Mouse (Mus musculus) adrenal gland, postnatal 36 days (tissue): Measurements from ENCODE around the gene Cnksr1. TPM values are rescaled to one million over a fixed set of nuclear protein-coding genes. Genes with fewer than 3 reads are reported as not detected.

Experiments
- DNase-seq, 2 experiments: peaks; one replicate each; pipeline ENCODE4 v3.0.0; 2021; ENCODE audit warnings: mixed read lengths in 1 of 2
- total RNA-seq, 2 experiments: library from RNA; stranded (reverse); gene quantifications; 2 replicates each; pipeline ENCODE4 v1.2.3; 2021

The Cnksr1 gene
- total RNA-seq, 2 experiments from 2014 or later, result 0.23 to 0.40 TPM

DNA sequence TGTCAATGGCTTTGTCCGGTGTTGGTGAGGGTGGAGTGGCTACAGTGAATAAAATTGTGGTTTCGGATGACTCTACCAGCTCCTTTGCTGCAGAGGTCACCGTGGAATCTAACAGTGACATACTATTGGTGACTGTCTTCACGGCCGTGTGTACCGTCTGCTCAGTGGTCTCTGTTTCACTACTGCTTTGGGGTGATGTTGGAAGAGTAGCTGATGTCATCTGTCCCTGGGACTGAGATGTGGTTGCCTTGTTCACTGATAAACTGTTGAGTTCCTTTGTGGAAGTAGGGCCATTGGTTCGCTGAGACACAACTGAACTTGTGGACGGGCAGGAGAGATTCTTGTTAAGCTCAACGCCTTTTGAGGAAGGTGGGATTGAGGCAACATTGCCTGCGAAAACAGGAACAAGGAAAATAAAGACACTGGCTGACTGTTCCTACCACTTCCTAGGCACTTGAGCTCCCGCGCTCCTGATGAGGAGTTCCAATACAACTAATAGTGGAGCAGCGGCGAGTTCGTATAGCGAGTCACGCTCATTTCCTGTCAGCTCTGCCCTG lies 34.8 kb downstream of the Cnksr1 start:
- DNase-seq, result no peak

DNA sequence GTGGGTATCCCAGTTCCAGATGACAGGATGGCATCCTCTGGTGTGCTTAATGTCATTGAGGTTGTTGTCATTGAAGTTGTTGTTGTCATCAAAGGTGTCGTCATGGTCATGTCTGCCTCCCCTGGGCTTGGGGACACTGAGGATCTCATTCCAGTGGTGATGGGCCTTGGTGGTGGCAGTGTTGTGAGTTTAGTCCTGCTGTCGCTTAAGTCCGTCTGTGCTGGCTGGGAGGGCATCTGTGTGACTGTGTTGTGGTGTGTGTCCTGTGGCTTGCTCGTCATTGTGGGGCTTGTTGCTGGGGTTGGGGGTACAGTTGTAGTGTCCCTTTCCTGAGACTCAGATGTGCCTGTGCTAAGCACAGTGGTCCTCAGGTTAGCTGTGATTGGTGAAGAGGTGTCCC lies 35.3 kb downstream of the Cnksr1 start, which contains the start of gene Gm7534:
Gm7534 (minus strand) TSS at position 101 of the 400 bp plus-strand sequence.
- no peak for DNase-seq

GRCm38 (mm10) chr4:134199371-134199770 lies 38.8 kb downstream of the Cnksr1 start:
- no peak for DNase-seq

GRCm38 (mm10) chr4:134186268-134186667 lies 51.9 kb downstream of the Cnksr1 start:
- DNase-seq, result no peak

GRCm38 (mm10) chr4:134185569-134185968 lies 52.6 kb downstream of the Cnksr1 start:
- DNase-seq, result no peak

DNA sequence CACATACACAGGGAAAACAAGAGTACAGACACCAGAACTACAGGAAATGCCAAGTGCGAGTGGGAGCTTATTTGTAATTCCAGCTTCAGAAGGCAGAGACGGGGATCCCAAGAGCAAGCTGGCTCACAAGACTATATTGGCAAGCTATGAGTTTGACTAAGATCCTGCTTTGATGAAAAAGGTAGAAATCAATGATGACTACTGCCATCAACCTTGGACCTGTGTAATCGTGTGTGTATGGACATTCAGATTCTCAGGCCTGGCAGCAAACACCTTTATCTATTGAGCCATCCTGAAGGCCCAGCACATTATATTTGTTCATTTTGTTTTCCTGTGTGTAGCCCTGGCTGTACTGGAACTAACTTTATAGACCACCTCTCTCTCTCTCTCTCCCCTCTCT lies 54.5 kb downstream of the Cnksr1 start:
- DNase-seq, result no peak

GRCm38 (mm10) chr4:134181825-134182224 lies 56.4 kb downstream of the Cnksr1 start:
- DNase-seq, result no peak

GRCm38 (mm10) chr4:134181112-134181511 lies 57.1 kb downstream of the Cnksr1 start:
- DNase-seq, result no peak

Other genes with a start within 250 kb of the Cnksr1 start
- 10 to 100 TPM; 42.8 to 53.9 TPM for gene Dhdds, start 237.5 kb downstream of the Cnksr1 start, total RNA-seq
- gene Lin28a, start 219.6 kb downstream of the Cnksr1 start, total RNA-seq, result not detected
- not detected for gene Zfp683, start 184.6 kb downstream of the Cnksr1 start, total RNA-seq
- not detected for gene Crybg2, start 177.6 kb downstream of the Cnksr1 start, total RNA-seq
- gene Cd52, start 143.3 kb downstream of the Cnksr1 start, total RNA-seq, result 10 to 100 TPM; 10.9 to 12.0 TPM
- gene Ubxn11, start 135.8 kb downstream of the Cnksr1 start, total RNA-seq, result 1 to 10 TPM; 5.2 to 8.5 TPM
- 10 to 100 TPM; 66.8 to 86.5 TPM for gene Sh3bgrl3, start 109.6 kb downstream of the Cnksr1 start, total RNA-seq
- 10 to 100 TPM; 15.6 to 20.4 TPM for gene Cep85, start 51.3 kb downstream of the Cnksr1 start, total RNA-seq
- not detected for gene Gm7534, start 35.4 kb downstream of the Cnksr1 start, total RNA-seq
- not detected for gene Catsper4, start 11.0 kb downstream of the Cnksr1 start, total RNA-seq
- gene E130218I03Rik, start 5.3 kb upstream of the Cnksr1 start, total RNA-seq, result not detected
- gene Zfp593, start 7.2 kb upstream of the Cnksr1 start, total RNA-seq, result 10 to 100 TPM in 1 of 2 experiments, 1 to 10 TPM in 1; 9.6 to 12.9 TPM
- not detected for gene Gm30191, start 8.5 kb upstream of the Cnksr1 start, total RNA-seq
- 10 to 100 TPM in 1 of 2 experiments, 1 to 10 TPM in 1; 6.0 to 11.6 TPM for gene Grrp1, start 15.7 kb upstream of the Cnksr1 start, total RNA-seq
- gene Pdik1l, start 49.5 kb upstream of the Cnksr1 start, total RNA-seq, result 10 to 100 TPM; 18.2 to 19.0 TPM
- not detected for gene Trim63, start 76.7 kb upstream of the Cnksr1 start, total RNA-seq
- 10 to 100 TPM; 21.6 to 41.1 TPM for gene Slc30a2, start 104.8 kb upstream of the Cnksr1 start, total RNA-seq
- 1 to 10 TPM; 1.7 to 2.3 TPM for gene Extl1, start 145.5 kb upstream of the Cnksr1 start, total RNA-seq
- gene Pafah2, start 157.9 kb upstream of the Cnksr1 start, total RNA-seq, result 10 to 100 TPM; 14.7 to 16.0 TPM
- 10 to 100 TPM; 46.2 to 53.5 TPM for gene Stmn1, start 229.9 kb upstream of the Cnksr1 start, total RNA-seq